Mouse (Mus musculus): ENCODE results near the gene Dcaf12. TPM values are rescaled to one million over a fixed set of nuclear protein-coding genes. Genes with fewer than 3 reads are reported as not detected.
A peak's percentile ranks its signal among the peaks of the same experiment; 100 is the strongest.

Dcaf12 gene
- polyA plus RNA-seq, 1 experiment from 2014 or later: 70.8 TPM

DNA sequence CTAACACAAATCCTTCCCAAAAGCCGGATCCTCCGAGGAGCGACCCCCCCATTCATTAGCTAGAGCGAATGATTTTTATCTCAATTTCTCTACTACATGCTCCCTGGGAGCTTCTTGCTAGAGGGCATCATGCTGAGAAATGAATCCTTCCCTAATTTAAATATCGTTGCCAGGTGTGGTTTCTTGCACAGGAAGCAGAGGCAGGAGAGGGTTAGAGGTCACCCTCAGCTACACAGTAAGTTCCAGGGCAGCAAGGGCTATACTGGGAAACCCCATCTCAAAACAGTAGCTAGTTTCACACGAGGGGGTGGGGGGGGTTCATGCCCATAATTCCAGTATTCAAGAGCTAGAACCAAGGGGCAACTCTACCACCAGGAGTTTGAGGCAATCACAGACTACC, 7.3 kb downstream of the Dcaf12 start:
- H3K4me3 ChIP-seq (replicated peaks): no peak overlapping the region
- peaks cover 17% of the 10 kb centered on the region for H3K4me1 ChIP-seq
- H3K4me2 ChIP-seq: no peak overlapping the region
- H3K36me3 ChIP-seq: peaks cover 41% of the 10 kb centered on the region
- no peaks in the 10 kb centered on the region for H3K27me3 ChIP-seq (replicated peaks)
- H3K9me3 ChIP-seq (replicated peaks): no peaks in the 10 kb centered on the region
- no peak overlapping the region for H3K27ac ChIP-seq (replicated peaks)
- no peak for ATAC-seq (ENCODE audit: low FRiP score)
- WGBS: 81% methylated on average over 6 of the region's 6 CpGs
- no peak overlapping the region for H3K9ac ChIP-seq (replicated peaks)

- WGBS: 85% methylated on average over 3 of the region's 3 CpGs
- no peak for ATAC-seq (ENCODE audit: low FRiP score)
- no peaks in the 10 kb centered on the region for H3K4me1 ChIP-seq
- no peaks in the 10 kb centered on the region for H3K27me3 ChIP-seq (replicated peaks)
- no peaks in the 10 kb centered on the region for H3K9me3 ChIP-seq (replicated peaks)
- H3K9ac ChIP-seq (replicated peaks): no peak overlapping the region
- no peak overlapping the region for H3K4me2 ChIP-seq
- H3K4me3 ChIP-seq (replicated peaks): no peak overlapping the region
- peaks cover 49% of the 10 kb centered on the region for H3K36me3 ChIP-seq
- no peak overlapping the region for H3K27ac ChIP-seq (replicated peaks)
These were observed 10.4 kb downstream of the Dcaf12 start for GRCm38 (mm10) chr4:41304302-41304701.

DNA sequence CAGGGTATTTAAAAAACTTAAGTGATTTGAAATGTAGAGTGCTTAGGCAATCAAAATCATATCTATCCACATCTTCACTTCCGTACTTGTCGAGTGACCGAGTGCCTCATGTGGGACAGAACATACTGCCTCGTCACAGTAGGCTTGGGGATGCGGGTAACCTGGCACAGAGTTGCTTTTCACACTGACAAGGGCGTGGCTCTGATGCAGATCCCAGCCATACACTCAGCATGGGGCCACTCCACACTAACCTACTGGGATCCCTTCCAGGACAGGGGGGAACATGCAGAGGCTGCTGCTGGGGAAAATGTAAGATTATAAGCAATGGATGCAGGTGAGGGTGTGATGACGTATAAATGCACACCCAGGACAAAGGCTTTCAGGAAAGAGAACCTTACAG, 11.0 kb downstream of the Dcaf12 start:
- 92% methylated on average over 7 of the region's 7 CpGs for WGBS
- no peak overlapping the region for H3K4me3 ChIP-seq (replicated peaks)
- no peak for ATAC-seq (ENCODE audit: low FRiP score)
- no peaks in the 10 kb centered on the region for H3K4me1 ChIP-seq
- no peak overlapping the region for H3K4me2 ChIP-seq
- no peak overlapping the region for H3K9ac ChIP-seq (replicated peaks)
- H3K9me3 ChIP-seq (replicated peaks): no peaks in the 10 kb centered on the region
- no peaks in the 10 kb centered on the region for H3K27me3 ChIP-seq (replicated peaks)
- H3K27ac ChIP-seq (replicated peaks): no peak overlapping the region
- H3K36me3 ChIP-seq: peaks cover 50% of the 10 kb centered on the region

GRCm38 (mm10) chr4:41298976-41299375, 15.7 kb downstream of the Dcaf12 start:
- Histone ChIP-seq H3K9me3 (replicated peaks) (no peaks in the 10 kb centered on the region), H3K36me3 (peaks cover 87% of the 10 kb centered on the region), H3K27ac (replicated peaks) (no peak overlapping the region), H3K9ac (replicated peaks) (no peak overlapping the region), H3K4me3 (replicated peaks) (no peak overlapping the region), H3K4me1 (no peaks in the 10 kb centered on the region), H3K4me2 (no peak overlapping the region), H3K27me3 (replicated peaks) (no peaks in the 10 kb centered on the region)
- ATAC-seq (ENCODE audit: low FRiP score): no peak
- WGBS: 93% methylated on average over 5 of the region's 5 CpGs

DNA sequence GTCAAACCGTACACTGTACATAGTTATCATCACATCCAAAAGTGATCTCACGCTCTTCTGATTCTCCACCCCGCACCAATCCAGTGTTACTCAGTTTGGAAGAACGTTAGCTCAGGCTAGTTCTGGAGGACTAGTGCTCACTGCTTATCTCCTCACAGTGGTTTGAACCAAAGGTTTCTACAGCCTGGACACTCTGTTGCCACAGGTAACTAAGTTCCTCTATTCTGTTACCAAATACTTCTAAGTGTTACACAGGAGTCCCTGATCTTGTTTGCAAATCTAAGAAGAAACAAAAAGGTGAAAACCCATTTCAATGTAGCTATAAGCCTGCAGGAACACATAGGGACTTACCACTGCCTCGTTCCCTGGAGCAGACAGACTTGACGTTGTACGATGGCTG, 18.7 kb downstream of the Dcaf12 start:
- peaks cover 93% of the 10 kb centered on the region for H3K36me3 ChIP-seq
- 97% methylated on average over 7 of the region's 7 CpGs for WGBS

GRCm38 (mm10) chr4:41295507-41295906, 19.2 kb downstream of the Dcaf12 start:
- Histone ChIP-seq H3K36me3 (peaks cover 93% of the 10 kb centered on the region), H3K9ac (replicated peaks) (no peak overlapping the region), H3K27me3 (replicated peaks) (no peaks in the 10 kb centered on the region), H3K27ac (replicated peaks) (no peak overlapping the region), H3K4me2 (no peak overlapping the region), H3K4me1 (no peaks in the 10 kb centered on the region), H3K9me3 (replicated peaks) (no peaks in the 10 kb centered on the region), H3K4me3 (replicated peaks) (no peak overlapping the region)
- 92% methylated on average over 11 of the region's 11 CpGs for WGBS
- no peak for ATAC-seq (ENCODE audit: low FRiP score)

More for the DNA sequence above, 18.7 kb downstream of the Dcaf12 start:
- Histone ChIP-seq H3K4me3 (replicated peaks) (no peak overlapping the region), H3K4me2 (no peak overlapping the region), H3K9ac (replicated peaks) (no peak overlapping the region), H3K27me3 (replicated peaks) (no peaks in the 10 kb centered on the region), H3K27ac (replicated peaks) (no peak overlapping the region), H3K4me1 (no peaks in the 10 kb centered on the region), H3K9me3 (replicated peaks) (no peaks in the 10 kb centered on the region)
- ATAC-seq (ENCODE audit: low FRiP score): no peak

DNA sequence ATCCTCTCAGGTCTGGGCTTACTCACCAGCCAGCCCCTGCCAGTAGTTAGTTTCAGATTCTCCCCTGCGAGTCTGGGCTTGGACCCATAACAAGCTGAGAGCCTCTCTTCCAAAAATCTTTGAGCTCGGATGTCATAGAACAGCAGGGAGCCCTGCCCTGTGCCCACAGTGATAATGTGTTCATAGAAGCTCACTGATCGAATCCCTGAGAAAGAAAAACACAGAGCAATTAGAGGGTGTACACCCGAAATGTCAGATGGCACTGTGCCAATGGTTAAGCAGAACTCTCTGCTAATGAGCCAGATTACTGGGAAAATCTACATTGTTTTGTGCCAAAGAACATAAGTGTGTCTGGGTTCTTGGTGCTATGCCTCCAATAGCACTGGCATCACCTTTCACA, 20.8 kb downstream of the Dcaf12 start:
- Histone ChIP-seq H3K4me1 (no peaks in the 10 kb centered on the region), H3K4me2 (no peak overlapping the region), H3K9ac (replicated peaks) (no peak overlapping the region), H3K27ac (replicated peaks) (no peak overlapping the region), H3K9me3 (replicated peaks) (no peaks in the 10 kb centered on the region), H3K4me3 (replicated peaks) (no peak overlapping the region), H3K27me3 (replicated peaks) (no peaks in the 10 kb centered on the region), H3K36me3 (peaks cover 83% of the 10 kb centered on the region)
- ATAC-seq (ENCODE audit: low FRiP score): no peak
- 70% methylated on average over 4 of the region's 4 CpGs for WGBS

DNA sequence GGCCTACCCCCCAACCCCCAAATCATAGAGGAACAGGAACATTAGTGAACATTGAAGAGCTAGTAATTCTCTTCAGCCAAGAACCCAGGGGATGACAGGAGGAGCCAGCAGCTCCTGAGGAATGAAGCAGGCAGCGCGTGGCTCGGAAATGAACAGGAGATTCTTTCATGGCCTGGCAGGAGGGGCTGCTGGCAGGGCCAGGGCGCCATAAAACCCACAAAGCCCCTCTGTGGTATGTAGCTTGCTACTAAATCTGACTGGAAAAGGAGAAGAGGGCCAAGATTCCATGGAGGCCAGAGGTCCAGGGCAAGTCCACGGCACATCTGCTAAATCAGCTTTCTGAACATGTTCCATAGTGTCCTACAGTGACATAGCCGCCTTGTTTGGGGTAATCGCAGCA, 24.9 kb downstream of the Dcaf12 start:
- ATAC-seq (ENCODE audit: low FRiP score): no peak
- Histone ChIP-seq H3K36me3 (peaks cover 45% of the 10 kb centered on the region), H3K9ac (replicated peaks) (no peak overlapping the region), H3K4me3 (replicated peaks) (no peak overlapping the region), H3K27me3 (replicated peaks) (no peaks in the 10 kb centered on the region), H3K9me3 (replicated peaks) (no peaks in the 10 kb centered on the region), H3K27ac (replicated peaks) (peak overlapping the region; percentile 54; the same call in 1 of the 2 replicates), H3K4me2 (no peak overlapping the region), H3K4me1 (no peaks in the 10 kb centered on the region)
- 46% methylated on average over 7 of the region's 7 CpGs for WGBS

- Histone ChIP-seq H3K9me3 (replicated peaks) (no peaks in the 10 kb centered on the region), H3K36me3 (peaks cover 13% of the 10 kb centered on the region; the same call in 1 of the 2 replicates), H3K27me3 (replicated peaks) (no peaks in the 10 kb centered on the region), H3K4me2 (no peak overlapping the region), H3K4me1 (no peaks in the 10 kb centered on the region), H3K4me3 (replicated peaks) (no peak overlapping the region), H3K9ac (replicated peaks) (no peak overlapping the region), H3K27ac (replicated peaks) (no peak overlapping the region)
- no peak for ATAC-seq (ENCODE audit: low FRiP score)
- WGBS: 18% methylated on average over 3 of the region's 3 CpGs
These were observed 28.3 kb downstream of the Dcaf12 start for GRCm38 (mm10) chr4:41286420-41286819.

DNA sequence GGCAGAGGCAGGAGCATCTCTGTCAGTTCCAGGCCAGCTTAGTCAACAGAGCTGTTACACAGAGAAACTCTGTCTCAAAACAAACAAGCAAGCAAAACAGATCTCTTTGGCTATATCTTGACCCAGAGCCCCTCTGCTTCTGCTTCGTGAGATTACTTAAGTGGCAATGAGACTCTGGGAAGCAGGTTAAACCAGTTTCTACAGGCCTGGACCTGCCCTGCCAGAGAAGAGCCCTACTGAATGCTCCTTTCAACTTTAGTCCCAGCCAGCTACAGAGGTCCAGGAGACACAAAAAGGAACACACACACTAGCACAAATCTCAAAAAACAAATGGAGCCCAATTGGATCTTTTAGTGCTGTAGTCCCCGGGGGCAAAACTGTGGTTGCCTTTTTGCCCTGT, 30.6 kb downstream of the Dcaf12 start:
- no peak overlapping the region for H3K27ac ChIP-seq (replicated peaks)
- ATAC-seq (ENCODE audit: low FRiP score): no peak
- no peaks in the 10 kb centered on the region for H3K9me3 ChIP-seq (replicated peaks)
- no peak overlapping the region for H3K4me3 ChIP-seq (replicated peaks)
- no peaks in the 10 kb centered on the region for H3K36me3 ChIP-seq
- no peaks in the 10 kb centered on the region for H3K27me3 ChIP-seq (replicated peaks)
- H3K4me2 ChIP-seq: no peak overlapping the region
- no peaks in the 10 kb centered on the region for H3K4me1 ChIP-seq
- 88% methylated on average over 2 of the region's 2 CpGs for WGBS
- H3K9ac ChIP-seq (replicated peaks): no peak overlapping the region

GRCm38 (mm10) chr4:41275927-41276326, 38.8 kb downstream of the Dcaf12 start:
- H3K4me1 ChIP-seq: peaks cover 33% of the 10 kb centered on the region
- no peaks in the 10 kb centered on the region for H3K9me3 ChIP-seq (replicated peaks)
- no peaks in the 10 kb centered on the region for H3K36me3 ChIP-seq
- WGBS: 79% methylated on average over 5 of the region's 5 CpGs
- ATAC-seq (ENCODE audit: low FRiP score): no peak
- peak overlapping the region; percentile 91 for H3K9ac ChIP-seq (replicated peaks)
- peak overlapping the region; percentile 94 for H3K4me3 ChIP-seq (replicated peaks)
- peak overlapping the region; percentile 96 for H3K27ac ChIP-seq (replicated peaks)
- peak overlapping the region; percentile 81 for H3K4me2 ChIP-seq
- no peaks in the 10 kb centered on the region for H3K27me3 ChIP-seq (replicated peaks)

DNA sequence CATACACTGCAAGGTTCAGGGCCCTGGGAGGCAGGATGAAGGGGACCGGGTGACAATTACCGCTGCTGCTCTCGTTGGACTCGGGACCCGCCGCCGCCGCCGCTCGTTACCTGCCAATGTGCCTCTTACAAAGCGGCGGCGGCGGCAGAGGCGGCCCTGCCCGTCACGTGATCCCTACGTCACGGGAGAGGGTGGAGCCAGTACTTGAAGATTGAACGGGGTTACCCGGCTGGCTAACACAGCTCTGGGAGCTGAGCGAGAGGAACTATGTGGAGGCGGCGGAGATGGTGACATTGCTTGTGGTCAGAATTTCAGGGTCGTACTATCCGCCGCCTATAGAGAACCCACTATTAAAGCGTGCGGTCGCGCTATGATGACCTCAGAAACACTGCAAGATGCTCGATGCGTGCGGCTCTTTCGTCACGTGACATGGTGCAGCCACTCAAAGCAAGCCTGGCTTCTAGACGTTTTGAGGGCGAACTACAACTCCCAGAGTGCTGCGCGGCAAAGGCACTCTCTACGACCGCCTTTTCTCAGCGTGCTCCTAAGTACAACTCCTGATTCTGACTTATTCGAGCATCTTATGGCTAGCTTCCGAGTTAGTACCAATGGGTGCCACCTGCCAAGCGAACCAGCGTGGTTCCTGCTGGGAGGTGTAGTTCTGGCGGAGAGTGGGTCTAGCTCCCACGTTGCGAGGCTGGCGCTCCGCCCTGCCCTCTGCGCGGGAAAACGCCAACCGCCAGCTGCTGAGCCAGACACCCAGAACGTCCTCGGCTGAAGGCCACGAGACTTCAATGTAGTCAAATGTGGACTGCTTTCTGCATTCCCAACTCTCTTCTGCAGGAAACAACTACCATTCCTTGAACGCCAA, 39.5 kb downstream of the Dcaf12 start, which contains the start of gene Ubap2:
TSS of gene Ubap2 (minus strand) at position 165 of the 871 bp plus-strand sequence.
- Histone ChIP-seq H3K4me2 (peak within 1 kb of the TSS; percentile 81), H3K27ac (replicated peaks) (peak within 1 kb of the TSS; percentile 96), H3K4me1 (peaks cover 38% of the 10 kb centered on the region), H3K9ac (replicated peaks) (peak within 1 kb of the TSS; percentile 91), H3K36me3 (peaks cover 4% of the 10 kb centered on the region; the same call in 1 of the 2 replicates), H3K27me3 (replicated peaks) (no peaks in the 10 kb centered on the region), H3K9me3 (replicated peaks) (no peaks in the 10 kb centered on the region), H3K4me3 (replicated peaks) (peak within 1 kb of the TSS; percentile 94)
- peak; percentile 99 for ATAC-seq (ENCODE audit: low FRiP score)
- WGBS: under 1% methylated on average over 60 of the region's 60 CpGs

Data from neural tube, embryonic 15.5 days (tissue).